Mouse (Mus musculus): ENCODE measurements at regions not wholly inside any gene's neighbourhood (a gene's known extent, or its start where the extent isn't known, plus 50 kb on each side); places are given as distances from the start of the nearest gene placed in this dataset.
A peak's percentile ranks its signal among the peaks of the same experiment; 100 is the strongest.

- DNase-seq = peak in 1 of 2 experiments; percentile 31
These were observed 191.9 kb upstream of the C9orf72 start for GRCm38 (mm10) chr4:35417866-35418265.

GRCm38 (mm10) chr4:35413488-35413887, 187.5 kb upstream of the C9orf72 start:
- DNase-seq = no peak

GRCm38 (mm10) chr4:35405301-35406006, 179.5 kb upstream of the C9orf72 start:
- DNase-seq = no peak

GRCm38 (mm10) chr4:35404068-35404467, 178.1 kb upstream of the C9orf72 start:
- no peak for DNase-seq

GRCm38 (mm10) chr4:35403594-35403993, 177.6 kb upstream of the C9orf72 start:
- DNase-seq = no peak

- DNase-seq = no peak
These were observed 176.6 kb upstream of the C9orf72 start for GRCm38 (mm10) chr4:35402376-35403133.

GRCm38 (mm10) chr4:35401783-35402182, 175.8 kb upstream of the C9orf72 start:
- no peak for DNase-seq

- DNase-seq = peak; percentile 82 to 87
These were observed 174.5 kb upstream of the C9orf72 start for GRCm38 (mm10) chr4:35400511-35400910.

- DNase-seq = no peak
These were observed 169.6 kb upstream of the C9orf72 start for GRCm38 (mm10) chr4:35395583-35395877.

- no peak for DNase-seq
These were observed 169.0 kb upstream of the C9orf72 start for GRCm38 (mm10) chr4:35394821-35395582.

GRCm38 (mm10) chr4:35375791-35376190, 149.8 kb upstream of the C9orf72 start:
- no peak for DNase-seq

GRCm38 (mm10) chr4:35373213-35373860, 147.4 kb upstream of the C9orf72 start:
- DNase-seq = no peak

GRCm38 (mm10) chr4:35372528-35373212, 146.7 kb upstream of the C9orf72 start:
- DNase-seq = peak; percentile 74 to 81

- DNase-seq = no peak
These were observed 138.2 kb upstream of the C9orf72 start for GRCm38 (mm10) chr4:35364161-35364560.

- no peak for DNase-seq
These were observed 136.2 kb upstream of the C9orf72 start for GRCm38 (mm10) chr4:35362176-35362575.

GRCm38 (mm10) chr4:35359376-35359775, 133.4 kb upstream of the C9orf72 start:
- DNase-seq = no peak

- no peak for DNase-seq
These were observed 131.1 kb upstream of the C9orf72 start for GRCm38 (mm10) chr4:35356904-35357563.

GRCm38 (mm10) chr4:35356051-35356450, 130.1 kb upstream of the C9orf72 start:
- no peak for DNase-seq

- DNase-seq = no peak
These were observed 128.1 kb upstream of the C9orf72 start for GRCm38 (mm10) chr4:35354046-35354445.

- DNase-seq = no peak
These were observed 126.6 kb upstream of the C9orf72 start for GRCm38 (mm10) chr4:35352606-35353005.

GRCm38 (mm10) chr4:35350465-35350864, 124.5 kb upstream of the C9orf72 start:
- no peak for DNase-seq

GRCm38 (mm10) chr4:35347609-35348008, 121.6 kb upstream of the C9orf72 start:
- no peak for DNase-seq

Data from layer of hippocampus, postnatal 36 days (tissue).